Mouse (Mus musculus) embryonic facial prominence, embryonic 10.5 days (tissue): ENCODE results near the gene Abi3bp. TPM values are rescaled to one million over a fixed set of nuclear protein-coding genes. Genes with fewer than 3 reads are reported as not detected.
A peak's percentile ranks its signal among the peaks of the same experiment; 100 is the strongest.

Experiments
- DNase-seq: peaks from one replicate; pipeline ENCODE4 v3.0.0-alpha.2; 2017; ENCODE audit warnings: low spot score
- H3K27ac ChIP-seq: fragments of 300-500 bp; sonication (generic); replicated peaks from 2 replicates; pipeline ENCODE4 v1.5.1; 2016; ENCODE audit warnings: mild to moderate bottlenecking
- H3K27me3 ChIP-seq: fragments of 300-500 bp; sonication (generic); replicated peaks from 2 replicates; pipeline ENCODE4 v1.6.1; 2016; ENCODE audit warnings: low read depth, mild to moderate bottlenecking; ENCODE audit not compliant: poor library complexity, severe bottlenecking
- H3K36me3 ChIP-seq: fragments of 300-500 bp; sonication (generic); replicated peaks from 2 replicates; pipeline ENCODE4 v1.6.1; 2016; ENCODE audit warnings: mild to moderate bottlenecking, moderate library complexity
- H3K4me1 ChIP-seq: fragments of 300-500 bp; sonication (generic); 2 replicates; pipeline ENCODE4 v1.6.1; 2016
- H3K4me3 ChIP-seq: fragments of 300-500 bp; sonication (generic); 2 replicates; pipeline ENCODE4 v1.5.1; 2016; ENCODE audit warnings: mild to moderate bottlenecking, moderate library complexity
- H3K9me3 ChIP-seq: fragments of 300-500 bp; sonication (generic); 2 replicates; pipeline ENCODE4 v1.6.1; 2016; ENCODE audit warnings: mild to moderate bottlenecking
- WGBS: fragments of 180-500 bp; shearing (Covaris S2); methylation state at CpG from one replicate; pipeline ENCODE4 v1.1.7; 2016; 5-methylcytosine and 5-hydroxymethylcytosine counted together
- polyA plus RNA-seq: library from polyadenylated mRNA; unstranded; fragments of >200 nt; fragmentation: Nextera tagmentation; extraction: Ambion mirVana; gene quantifications from 2 replicates; pipeline ENCODE4 v1.2.1, GENCODE M21; 2016

The Abi3bp gene
- polyA plus RNA-seq, 1 experiment from 2014 or later, result 0.35 TPM

- Histone ChIP-seq H3K4me3 (no peak overlapping the region), H3K27me3 (no peaks in the 10 kb centered on the region), H3K9me3 (no peaks in the 10 kb centered on the region), H3K36me3 (no peaks in the 10 kb centered on the region), H3K4me1 (no peaks in the 10 kb centered on the region), H3K27ac (no peak overlapping the region)
- DNase-seq, result no peak
Observed at GRCm38 (mm10) chr16:56658866-56659265, 181.2 kb downstream of the Abi3bp start.

- Histone ChIP-seq H3K27ac (no peak overlapping the region), H3K27me3 (no peaks in the 10 kb centered on the region), H3K36me3 (no peaks in the 10 kb centered on the region), H3K4me3 (no peak overlapping the region), H3K9me3 (no peaks in the 10 kb centered on the region), H3K4me1 (no peaks in the 10 kb centered on the region)
- no peak for DNase-seq
- 78% methylated on average over 5 of the region's 5 CpGs for WGBS
Observed at GRCm38 (mm10) chr16:56669520-56669919, 191.8 kb downstream of the Abi3bp start.

GRCm38 (mm10) chr16:56670941-56671340, 193.3 kb downstream of the Abi3bp start:
- H3K27ac ChIP-seq, result no peak overlapping the region
- WGBS, result 87% methylated on average over 8 of the region's 8 CpGs
- H3K36me3 ChIP-seq, result no peaks in the 10 kb centered on the region
- no peak overlapping the region for H3K4me3 ChIP-seq
- no peaks in the 10 kb centered on the region for H3K4me1 ChIP-seq
- no peaks in the 10 kb centered on the region for H3K9me3 ChIP-seq
- DNase-seq, result no peak
- H3K27me3 ChIP-seq, result no peaks in the 10 kb centered on the region

GRCm38 (mm10) chr16:56673420-56673819, 195.7 kb downstream of the Abi3bp start:
- 93% methylated on average over 2 of the region's 2 CpGs for WGBS

DNA sequence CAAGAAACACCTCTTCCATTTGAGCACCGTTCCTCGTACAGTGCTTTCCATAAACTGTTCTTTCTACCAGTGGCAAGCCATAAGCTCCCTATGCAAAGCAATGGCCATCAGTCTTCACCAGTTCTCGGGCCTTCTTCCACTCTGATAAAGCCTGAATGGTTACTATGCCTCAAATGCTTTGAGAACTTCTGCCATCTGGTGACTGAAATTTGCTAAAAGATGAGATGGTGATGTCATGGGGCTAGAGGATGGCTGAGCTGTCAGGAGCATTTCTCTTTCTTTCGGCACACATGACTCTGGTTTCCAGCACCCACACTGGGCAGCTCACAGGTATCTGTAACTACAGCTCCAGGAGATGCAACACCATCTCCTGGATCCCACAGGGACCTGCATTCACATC, 199.5 kb downstream of the Abi3bp start:
- Histone ChIP-seq H3K27ac (no peak overlapping the region), H3K9me3 (no peaks in the 10 kb centered on the region), H3K4me3 (no peak overlapping the region), H3K36me3 (no peaks in the 10 kb centered on the region), H3K27me3 (no peaks in the 10 kb centered on the region), H3K4me1 (no peaks in the 10 kb centered on the region)
- no peak for DNase-seq
- 77% methylated on average over 4 of the region's 4 CpGs for WGBS

More at GRCm38 (mm10) chr16:56673420-56673819, 195.7 kb downstream of the Abi3bp start:
- no peak for DNase-seq
- Histone ChIP-seq H3K4me3 (no peak overlapping the region), H3K27me3 (no peaks in the 10 kb centered on the region), H3K9me3 (no peaks in the 10 kb centered on the region), H3K36me3 (no peaks in the 10 kb centered on the region), H3K27ac (no peak overlapping the region), H3K4me1 (no peaks in the 10 kb centered on the region)

DNA sequence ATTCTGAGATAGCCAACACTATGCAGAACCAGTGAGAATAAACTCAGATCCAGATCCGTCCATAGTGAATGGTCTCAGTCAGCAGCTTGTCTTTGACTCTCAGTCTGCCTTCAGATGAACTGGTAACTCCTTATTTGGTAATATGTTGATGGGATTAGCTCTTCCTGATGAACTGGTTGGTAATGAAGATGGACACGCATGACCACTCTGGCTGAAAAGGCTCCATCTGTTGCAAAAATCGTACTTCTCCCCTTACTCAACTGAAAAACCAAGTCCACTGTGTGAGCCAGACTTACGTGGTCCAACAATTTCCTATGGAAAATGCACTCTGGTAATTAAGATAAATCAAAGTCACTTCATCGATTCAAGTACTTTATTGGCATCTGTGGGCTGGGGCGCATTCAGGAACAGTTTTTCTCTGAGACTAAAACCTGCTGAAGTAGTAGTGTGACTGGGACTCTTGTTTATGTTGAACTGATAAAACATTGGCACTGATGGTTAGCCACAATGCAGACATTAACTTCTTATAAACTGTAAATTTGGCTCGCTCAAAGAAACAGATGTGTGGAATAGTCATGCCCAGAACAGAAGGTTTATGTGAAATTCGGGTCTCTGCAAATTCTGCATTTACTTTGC, 203.4 kb downstream of the Abi3bp start:
- peaks cover 25% of the 10 kb centered on the region for H3K36me3 ChIP-seq
- no peak overlapping the region for H3K27ac ChIP-seq
- H3K27me3 ChIP-seq, result no peaks in the 10 kb centered on the region
- DNase-seq, result no peak
- 83% methylated on average over 8 of the region's 8 CpGs for WGBS
- no peaks in the 10 kb centered on the region for H3K9me3 ChIP-seq
- no peak overlapping the region for H3K4me3 ChIP-seq
- H3K4me1 ChIP-seq, result no peaks in the 10 kb centered on the region

- 94% methylated on average over 5 of the region's 5 CpGs for WGBS
- peaks cover 80% of the 10 kb centered on the region for H3K36me3 ChIP-seq
- no peaks in the 10 kb centered on the region for H3K9me3 ChIP-seq
- H3K27ac ChIP-seq, result no peak overlapping the region
- H3K4me1 ChIP-seq, result no peaks in the 10 kb centered on the region
- H3K27me3 ChIP-seq, result no peaks in the 10 kb centered on the region
- H3K4me3 ChIP-seq, result no peak overlapping the region
- no peak for DNase-seq
Observed at GRCm38 (mm10) chr16:56686747-56687146, 209.1 kb downstream of the Abi3bp start.

- Histone ChIP-seq H3K36me3 (peaks cover 94% of the 10 kb centered on the region), H3K4me3 (no peak overlapping the region), H3K27me3 (no peaks in the 10 kb centered on the region), H3K9me3 (no peaks in the 10 kb centered on the region), H3K27ac (no peak overlapping the region), H3K4me1 (no peaks in the 10 kb centered on the region)
- WGBS, result 92% methylated on average over 7 of the region's 7 CpGs
- no peak for DNase-seq
Observed at GRCm38 (mm10) chr16:56690715-56691114, 213.0 kb downstream of the Abi3bp start.

- H3K27ac ChIP-seq, result no peak overlapping the region
- H3K4me3 ChIP-seq, result no peak overlapping the region
- peaks cover 87% of the 10 kb centered on the region for H3K36me3 ChIP-seq
- no peaks in the 10 kb centered on the region for H3K27me3 ChIP-seq
- H3K9me3 ChIP-seq, result no peaks in the 10 kb centered on the region
- H3K4me1 ChIP-seq, result no peaks in the 10 kb centered on the region
- WGBS, result 85% methylated on average over 2 of the region's 2 CpGs
- DNase-seq, result no peak
Observed at GRCm38 (mm10) chr16:56696448-56696847, 218.8 kb downstream of the Abi3bp start.

DNA sequence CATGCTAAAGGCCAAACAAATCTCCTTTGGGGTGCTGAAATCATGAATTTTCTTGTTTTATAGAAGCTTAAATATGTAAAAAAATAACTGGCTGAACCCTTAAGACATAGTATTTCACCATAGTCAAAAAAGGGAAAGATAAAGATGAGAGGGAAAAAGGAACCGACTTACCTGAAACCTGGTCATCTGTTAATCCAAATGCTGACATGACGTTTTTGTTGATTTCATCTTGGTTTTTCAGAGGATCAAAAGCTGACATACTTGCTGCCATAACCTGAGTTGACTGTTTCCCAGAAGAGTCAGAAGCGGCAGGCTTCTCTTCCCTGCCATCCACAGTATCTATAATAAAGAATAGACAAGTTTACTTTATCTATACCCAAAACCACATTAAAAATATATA, 223.2 kb downstream of the Abi3bp start:
- DNase-seq, result no peak
- no peak overlapping the region for H3K27ac ChIP-seq
- H3K4me3 ChIP-seq, result no peak overlapping the region
- H3K27me3 ChIP-seq, result no peaks in the 10 kb centered on the region
- no peaks in the 10 kb centered on the region for H3K4me1 ChIP-seq
- 91% methylated on average over 3 of the region's 3 CpGs for WGBS
- peaks cover 80% of the 10 kb centered on the region for H3K36me3 ChIP-seq
- H3K9me3 ChIP-seq, result no peaks in the 10 kb centered on the region

GRCm38 (mm10) chr16:56705731-56706130, 228.1 kb downstream of the Abi3bp start:
- no peak overlapping the region for H3K27ac ChIP-seq
- H3K4me3 ChIP-seq, result no peak overlapping the region
- H3K4me1 ChIP-seq, result no peaks in the 10 kb centered on the region
- WGBS, result 93% methylated on average over 3 of the region's 3 CpGs
- H3K9me3 ChIP-seq, result no peaks in the 10 kb centered on the region
- H3K27me3 ChIP-seq, result no peaks in the 10 kb centered on the region
- no peak for DNase-seq
- peaks cover 85% of the 10 kb centered on the region for H3K36me3 ChIP-seq

DNA sequence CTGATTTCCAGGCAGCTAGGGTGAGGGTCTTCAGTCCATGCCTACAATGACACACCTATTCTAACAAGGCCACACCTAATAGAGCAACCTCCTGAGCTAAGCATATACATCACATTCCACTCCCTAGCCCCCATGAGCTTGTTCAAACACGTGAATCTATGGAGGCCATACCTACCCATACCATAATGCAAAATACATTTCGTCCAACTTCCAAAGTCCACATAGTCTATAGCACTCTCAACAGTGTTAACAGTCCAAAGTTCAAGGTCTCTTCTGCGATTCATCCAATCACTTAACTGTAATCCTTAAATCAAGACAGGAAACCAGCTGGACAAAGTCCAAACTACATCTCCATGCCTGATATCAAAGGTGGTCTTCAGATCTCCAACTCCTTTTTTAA, 232.4 kb downstream of the Abi3bp start:
- Histone ChIP-seq H3K36me3 (peaks cover 74% of the 10 kb centered on the region), H3K4me3 (no peak overlapping the region), H3K27ac (no peak overlapping the region), H3K4me1 (no peaks in the 10 kb centered on the region), H3K9me3 (no peaks in the 10 kb centered on the region), H3K27me3 (no peaks in the 10 kb centered on the region)
- DNase-seq, result no peak
- WGBS, result 92% methylated on average over 3 of the region's 3 CpGs

DNA sequence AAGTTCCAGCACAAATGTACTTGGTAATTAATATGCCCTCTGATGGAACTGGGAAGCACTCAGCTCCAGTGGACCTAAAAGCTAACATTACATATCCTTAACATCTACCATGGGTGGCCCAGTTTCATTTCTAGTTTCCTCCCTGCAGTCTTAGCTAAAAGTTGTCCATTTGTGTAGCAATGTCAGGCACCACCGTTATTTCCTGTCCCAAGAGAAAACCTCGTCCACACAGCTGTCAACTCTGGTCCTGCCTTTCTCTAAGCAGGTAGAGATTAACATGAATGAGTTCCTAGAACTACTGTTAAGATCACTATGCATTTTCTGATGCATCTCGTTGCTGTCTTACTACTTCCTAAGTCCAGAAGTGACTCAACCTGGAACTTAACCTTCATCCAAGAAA, 237.9 kb downstream of the Abi3bp start:
- Histone ChIP-seq H3K27me3 (no peaks in the 10 kb centered on the region), H3K4me1 (peaks cover 18% of the 10 kb centered on the region), H3K4me3 (peak overlapping the region; percentile 84), H3K9me3 (no peaks in the 10 kb centered on the region), H3K36me3 (peaks cover 24% of the 10 kb centered on the region), H3K27ac (no peak overlapping the region)
- no peak for DNase-seq
- WGBS, result 76% methylated on average over 3 of the region's 3 CpGs
